Mouse (Mus musculus) left cerebral cortex, postnatal 36 days (tissue): ENCODE results near the gene Col1a1. TPM values are rescaled to one million over a fixed set of nuclear protein-coding genes. Genes with fewer than 3 reads are reported as not detected.
A peak's percentile ranks its signal among the peaks of the same experiment; 100 is the strongest.

Source experiments
- DNase-seq, 2 experiments: peaks; one replicate each; pipeline ENCODE4 v3.0.0; 2021 to 2022; ENCODE audit warnings: low spot score in 2 of 2, mixed read lengths in 1 of 2
- intact Hi-C: fragments of 180-260 bp; cut with DNase I; formaldehyde crosslinking; loops from one replicate; pipeline ENCODE4 v1.15.1; 2025
- total RNA-seq, 2 experiments: library from RNA; stranded (reverse); gene quantifications; 2 replicates each; pipeline ENCODE4 v1.2.3; 2021

The Col1a1 gene
- total RNA-seq: 10 to 100 TPM; 22.7 to 26.9 TPM

GRCm38 (mm10) chr11:94936045-94936444, at the start of gene Col1a1:
TSS of gene Col1a1 (plus strand) at chr11:94936224.
- DNase-seq: no peak
- intact Hi-C loops: loop anchor here (1.0 to 5.0 kb wide), 3 partner anchors 70 to 149 kb away; partner anchors contain the start of gene Pdk2

- intact Hi-C loops: no loop called here
- DNase-seq: no peak
Observed at GRCm38 (mm10) chr11:94891155-94891554, 44.9 kb upstream of the Col1a1 start.

GRCm38 (mm10) chr11:94896753-94897376, 39.2 kb upstream of the Col1a1 start:
- DNase-seq: no peak
- intact Hi-C loops: no loop called here

GRCm38 (mm10) chr11:94901231-94901630, 34.8 kb upstream of the Col1a1 start:
- no peak for DNase-seq
- intact Hi-C loops: no loop called here

- DNase-seq: no peak
- intact Hi-C loops: no loop called here
Observed at GRCm38 (mm10) chr11:94904306-94904705, 31.7 kb upstream of the Col1a1 start.

- no peak for DNase-seq
- intact Hi-C loops: no loop called here
Observed at GRCm38 (mm10) chr11:94910971-94911370, 25.1 kb upstream of the Col1a1 start.

- no peak for DNase-seq
- intact Hi-C loops: no loop called here
Observed at GRCm38 (mm10) chr11:94912568-94912967, 23.5 kb upstream of the Col1a1 start.

GRCm38 (mm10) chr11:94913302-94914090, 22.5 kb upstream of the Col1a1 start:
- intact Hi-C loops: no loop called here
- DNase-seq: no peak

- intact Hi-C loops: no loop called here
- DNase-seq: no peak
Observed at GRCm38 (mm10) chr11:94915675-94916403, 20.2 kb upstream of the Col1a1 start.

- no peak for DNase-seq
- intact Hi-C loops: no loop called here
Observed at GRCm38 (mm10) chr11:94916477-94916876, 19.5 kb upstream of the Col1a1 start.

- intact Hi-C loops: no loop called here
- no peak for DNase-seq
Observed at GRCm38 (mm10) chr11:94917717-94918116, 18.3 kb upstream of the Col1a1 start.

GRCm38 (mm10) chr11:94920996-94921401, 15.0 kb upstream of the Col1a1 start:
- intact Hi-C loops: no loop called here
- DNase-seq: no peak

GRCm38 (mm10) chr11:94924977-94925376, 11.0 kb upstream of the Col1a1 start:
- DNase-seq: no peak
- intact Hi-C loops: no loop called here

GRCm38 (mm10) chr11:94926431-94926830, 9.6 kb upstream of the Col1a1 start:
- no peak for DNase-seq
- intact Hi-C loops: no loop called here

- intact Hi-C loops: no loop called here
- no peak for DNase-seq
Observed at GRCm38 (mm10) chr11:94927771-94928291, 8.2 kb upstream of the Col1a1 start.

- DNase-seq: peak in 1 of 2 experiments; percentile 24
- intact Hi-C loops: no loop called here
Observed at GRCm38 (mm10) chr11:94928820-94929219, 7.2 kb upstream of the Col1a1 start.

GRCm38 (mm10) chr11:94929599-94929998, 6.4 kb upstream of the Col1a1 start:
- no peak for DNase-seq
- intact Hi-C loops: no loop called here

GRCm38 (mm10) chr11:94930151-94930550, 5.9 kb upstream of the Col1a1 start:
- intact Hi-C loops: no loop called here
- no peak for DNase-seq

- intact Hi-C loops: no loop called here
- DNase-seq: no peak
Observed at GRCm38 (mm10) chr11:94933584-94933983, 2.4 kb upstream of the Col1a1 start.

- DNase-seq: no peak
- intact Hi-C loops: no loop called here
Observed at GRCm38 (mm10) chr11:94934526-94934925, 1.5 kb upstream of the Col1a1 start.
